Mouse (Mus musculus) liver, postnatal 0 days (tissue): Measurements from ENCODE around the gene Chd2.

ENCODE experiments used
- CTCF ChIP-seq: sonication (generic); IDR thresholded peaks from 2 replicates; pipeline ENCODE4 v1.5.1; 2016; ENCODE audit warnings: antibody characterized with exemption, low read depth
- EP300 ChIP-seq: IDR thresholded peaks from 2 replicates; pipeline ENCODE4 v1.6.1; 2016; ENCODE audit warnings: antibody characterized with exemption, low read depth, mild to moderate bottlenecking

- TF ChIP-seq CTCF (peak; percentile 43), EP300 (no peak)
Observed at GRCm38 (mm10) chr7:73506852-73507251, 34.8 kb downstream of the Chd2 start.
